Mouse (Mus musculus): ENCODE results near the gene Asb7.

Asb7 gene

DNA sequence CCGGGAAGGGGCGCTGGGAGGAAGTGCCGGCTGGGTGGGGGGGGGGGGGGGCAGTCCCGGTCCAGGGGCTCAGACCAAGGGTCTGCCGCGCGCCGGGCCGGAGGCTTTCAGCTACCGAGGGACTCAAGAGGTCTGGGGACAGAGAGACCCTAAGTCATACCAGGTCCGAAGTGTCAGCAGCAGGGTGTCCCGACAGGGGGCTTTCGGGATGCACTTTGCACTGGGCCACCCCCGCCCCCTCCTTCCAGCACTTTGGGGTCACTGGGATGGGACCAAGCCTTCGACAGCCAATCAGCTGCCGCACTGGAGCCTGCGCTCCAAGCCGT lies at the start of gene Asb7:
Gene Asb7 (minus strand): TSS at position 303 of the 326 bp plus-strand sequence.
- no peak for DNase-seq (ENCODE audit: low spot score in 2 of 2)

DNA sequence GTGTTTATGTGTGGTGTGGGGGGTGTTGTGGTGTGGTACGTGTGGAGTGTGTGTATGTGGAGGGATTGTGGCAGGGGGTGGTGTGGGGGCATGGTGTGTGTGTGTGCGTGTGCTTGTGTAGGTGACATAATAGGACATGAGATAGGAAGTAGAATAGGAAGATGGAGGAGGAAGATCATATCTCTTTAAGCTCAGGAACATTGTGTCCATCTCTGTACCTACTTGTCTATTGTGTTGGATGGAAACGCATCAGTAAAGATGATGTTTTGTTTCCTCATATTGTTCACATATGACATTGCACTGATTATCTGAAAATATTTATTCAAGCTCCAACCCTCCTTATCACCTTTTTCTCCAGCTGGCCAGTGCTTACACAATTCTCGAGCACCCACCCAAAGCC lies 48.0 kb upstream of the Asb7 start:
- no peak for DNase-seq (ENCODE audit: low spot score in 2 of 2)

DNA sequence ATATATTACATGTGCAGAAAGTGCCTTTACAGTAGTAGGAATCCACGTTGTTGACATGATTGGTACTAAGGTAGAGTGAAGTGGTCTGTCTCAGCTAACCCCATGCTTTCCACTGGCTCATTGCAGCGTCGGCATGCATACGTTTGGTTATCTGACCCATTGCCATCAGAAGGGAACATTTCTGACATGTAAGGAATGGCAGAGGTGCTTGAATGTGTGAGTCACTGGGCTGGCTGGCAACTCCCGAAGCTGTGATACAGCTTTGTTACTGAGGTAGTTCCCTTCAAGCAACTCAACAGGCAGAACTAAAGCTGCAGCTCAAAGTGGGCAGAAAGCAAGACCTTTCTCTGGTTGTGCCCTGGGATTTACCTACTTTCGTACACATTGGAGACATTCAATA lies 45.6 kb upstream of the Asb7 start:
- DNase-seq (ENCODE audit: low spot score in 2 of 2): no peak

DNA sequence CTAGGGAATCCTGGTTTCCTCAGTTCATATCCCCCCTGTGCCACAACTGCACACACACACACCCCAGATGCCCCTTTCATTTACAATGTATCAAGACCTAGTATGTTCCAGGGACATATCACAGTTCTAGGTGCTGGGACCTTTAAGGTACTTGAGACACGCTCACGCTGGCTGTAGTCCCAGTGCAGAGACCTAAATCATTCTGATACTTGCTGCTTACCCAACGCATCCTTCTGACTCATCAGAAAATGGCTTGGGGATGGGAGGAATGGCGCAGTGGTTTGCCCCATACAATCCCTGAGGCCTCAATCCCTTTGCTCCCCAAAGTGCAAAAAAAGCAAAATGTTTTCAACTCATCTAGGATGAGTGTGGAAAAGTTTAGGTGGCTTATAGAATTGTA lies 45.1 kb upstream of the Asb7 start:
- no peak for DNase-seq (ENCODE audit: low spot score in 2 of 2)

DNA sequence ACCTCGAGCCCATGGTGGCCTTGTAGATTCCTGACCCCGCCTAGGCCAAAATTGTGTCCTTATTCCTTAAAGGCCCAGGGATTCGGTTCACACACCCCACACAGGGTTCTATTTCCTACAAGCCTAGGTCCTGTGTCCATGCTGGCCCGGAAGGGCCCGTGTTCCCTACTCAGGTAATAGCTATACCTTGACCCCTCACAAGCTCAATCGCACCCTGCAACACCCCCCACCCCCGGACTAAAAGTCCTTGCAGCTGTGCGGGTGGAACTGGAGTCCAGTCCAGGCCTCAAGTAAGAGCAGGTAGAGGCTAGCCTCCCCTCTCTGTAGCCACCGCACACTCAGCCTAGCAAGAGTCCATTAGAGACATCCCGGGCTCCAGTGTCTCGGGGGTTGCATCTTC lies 44.5 kb upstream of the Asb7 start:
- no peak for DNase-seq (ENCODE audit: low spot score in 2 of 2)

DNA sequence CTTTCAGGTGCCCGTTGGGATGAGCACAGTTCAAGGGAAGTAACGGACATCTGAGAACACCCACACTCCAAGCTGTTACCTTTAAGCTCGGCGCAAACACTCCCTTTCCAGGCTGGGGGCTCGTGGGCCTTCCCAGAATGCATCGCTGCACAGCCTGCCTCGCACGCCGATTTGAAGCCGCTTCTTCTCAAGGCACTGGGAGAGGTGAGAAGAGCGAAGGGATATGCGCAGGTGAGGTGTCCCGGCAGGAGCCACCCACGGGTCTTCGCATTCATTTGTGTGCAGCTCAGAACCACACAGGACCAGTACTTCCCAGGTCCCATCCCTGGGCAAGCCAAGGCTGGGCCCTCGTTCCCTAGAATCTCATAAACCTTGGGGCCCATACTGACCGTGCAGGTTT lies 44.0 kb upstream of the Asb7 start:
- no peak for DNase-seq (ENCODE audit: low spot score in 2 of 2)

DNA sequence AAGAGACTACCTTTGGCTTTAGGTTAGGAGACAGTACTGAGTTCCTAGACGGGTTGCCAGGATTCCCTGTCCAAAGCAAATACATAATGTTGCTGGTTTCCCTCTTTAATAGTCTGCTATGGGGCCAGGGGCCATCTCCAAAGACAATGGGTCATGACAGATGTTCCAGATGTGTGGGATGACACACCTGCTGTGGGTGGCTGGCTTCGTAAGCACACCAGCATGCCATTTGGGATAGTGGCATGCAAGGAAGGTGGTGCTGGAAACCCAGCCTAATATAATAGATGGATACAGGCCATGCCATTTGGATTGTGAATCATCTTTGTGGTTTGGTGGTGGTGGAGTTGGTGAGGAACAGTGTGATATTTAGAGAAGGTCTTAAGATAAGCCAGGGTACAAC lies 39.8 kb upstream of the Asb7 start:
- no peak for DNase-seq (ENCODE audit: low spot score in 2 of 2)

DNA sequence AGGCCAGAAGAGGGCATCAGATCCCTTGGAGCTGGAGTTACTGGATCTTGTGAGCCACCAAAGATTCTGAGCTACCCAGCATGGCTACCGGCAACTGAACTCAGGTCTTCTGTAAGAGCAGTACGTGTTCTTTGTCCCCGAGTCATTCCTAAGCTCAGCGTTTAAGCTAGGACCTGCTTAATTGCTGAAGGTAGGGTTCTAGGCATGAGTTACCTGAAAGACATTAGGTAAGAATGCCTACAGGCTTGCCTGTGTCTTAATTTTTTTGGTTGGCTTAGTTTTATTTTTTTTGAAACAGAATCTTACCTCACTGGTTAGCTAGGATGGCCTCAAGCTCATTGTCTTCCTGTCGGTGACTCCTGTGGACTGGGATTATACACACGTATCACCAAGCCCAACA lies 38.7 kb upstream of the Asb7 start:
- no peak for DNase-seq (ENCODE audit: low spot score in 2 of 2)

DNA sequence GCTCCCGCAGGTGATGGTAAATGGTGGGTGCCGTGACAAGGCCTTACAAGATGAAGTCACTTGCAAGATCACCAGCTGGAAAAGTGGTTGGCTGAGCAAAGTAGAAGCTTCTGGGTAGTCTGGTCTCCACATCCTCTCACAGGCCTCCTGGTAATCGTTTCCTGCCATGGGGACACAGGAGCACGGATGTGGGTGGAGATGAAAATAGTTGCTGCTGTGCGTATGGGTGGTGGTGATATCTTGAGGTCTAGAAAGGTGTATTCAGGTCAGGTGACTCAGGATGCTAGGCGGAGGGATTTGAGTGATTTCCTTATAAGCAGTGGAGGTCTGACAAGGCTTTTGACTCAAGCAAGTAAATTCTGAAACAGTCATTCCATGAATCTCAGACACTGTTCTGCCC lies 35.6 kb upstream of the Asb7 start:
- no peak for DNase-seq (ENCODE audit: low spot score in 2 of 2)

DNA sequence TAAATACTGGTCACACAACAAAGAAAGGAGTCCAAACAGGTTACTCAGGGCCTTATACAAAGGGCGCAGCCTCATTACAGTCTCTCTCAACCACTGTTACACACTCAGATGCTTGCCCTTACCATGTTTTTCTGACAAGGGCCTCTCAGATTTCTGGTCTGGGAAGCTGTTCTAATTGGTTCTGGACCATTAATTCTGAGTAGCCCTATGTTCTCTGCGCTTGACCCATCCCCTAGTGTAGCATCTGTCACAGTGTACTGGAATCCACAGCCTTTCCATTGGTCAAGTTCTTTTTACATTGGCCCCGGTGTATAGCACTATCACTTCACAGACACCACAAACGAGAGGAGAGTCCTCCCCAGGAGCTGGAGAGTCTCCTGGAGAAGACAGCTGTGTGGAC lies 35.1 kb upstream of the Asb7 start:
- no peak for DNase-seq (ENCODE audit: low spot score in 2 of 2)

DNA sequence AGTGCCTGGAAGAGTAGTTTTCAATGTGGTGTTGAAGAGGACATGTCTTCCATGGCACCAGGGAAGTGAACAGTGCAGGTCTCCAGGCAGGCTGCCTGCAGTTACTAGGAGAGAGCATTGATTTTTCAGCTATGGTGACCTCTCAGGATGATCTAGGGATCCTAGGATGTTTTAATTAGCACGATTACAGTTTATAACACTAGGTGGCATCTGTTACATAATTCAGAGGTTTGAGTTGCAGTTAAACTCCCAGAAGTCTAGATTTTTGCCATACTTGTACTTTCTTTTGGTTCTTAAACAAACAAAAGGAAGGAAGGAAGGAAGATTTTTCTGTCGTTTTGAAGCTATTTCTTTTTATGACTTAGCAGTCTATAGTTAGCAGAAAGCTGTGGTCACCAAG lies 21.8 kb upstream of the Asb7 start:
- no peak for DNase-seq (ENCODE audit: low spot score in 2 of 2)

DNA sequence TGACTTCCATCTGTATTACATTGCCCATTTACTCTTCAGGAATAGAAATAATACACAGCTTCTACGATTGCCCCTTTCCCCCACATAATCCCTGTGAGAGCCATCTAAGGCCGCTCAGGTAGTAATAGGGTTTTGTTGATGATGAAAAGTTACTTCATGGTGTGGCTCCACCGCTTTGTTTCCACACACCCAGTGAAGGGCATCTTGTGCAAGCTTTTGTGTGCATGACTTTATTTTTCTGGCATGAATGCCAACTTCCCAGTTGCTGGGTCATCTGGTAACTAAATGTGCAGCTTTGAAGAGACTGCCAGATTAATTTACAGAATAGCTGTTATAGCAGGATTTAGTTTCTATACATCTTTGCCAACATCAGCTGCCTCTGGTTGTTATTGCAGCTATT lies 15.2 kb upstream of the Asb7 start:
- DNase-seq (ENCODE audit: low spot score in 2 of 2): no peak

DNA sequence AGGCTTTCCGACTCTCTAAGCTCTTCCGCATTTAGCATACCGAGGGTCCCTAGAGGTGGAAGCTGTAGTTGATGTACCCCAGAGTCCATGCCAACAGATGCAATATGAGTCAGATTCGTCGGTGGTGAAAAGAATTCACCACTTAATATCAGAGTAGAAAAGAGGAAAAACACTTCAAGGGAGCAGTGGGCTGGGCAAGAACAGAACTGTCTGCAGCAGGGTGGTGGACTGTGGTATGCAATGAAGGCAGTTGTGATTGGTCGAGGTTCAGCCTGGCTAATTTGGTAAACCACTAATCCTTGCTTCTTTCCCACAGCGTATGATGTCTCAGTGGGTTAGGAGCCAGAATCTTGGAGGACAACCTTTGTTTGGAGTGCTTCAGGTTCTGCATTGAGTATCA lies 13.3 kb upstream of the Asb7 start:
- DNase-seq (ENCODE audit: low spot score in 2 of 2): no peak

DNA sequence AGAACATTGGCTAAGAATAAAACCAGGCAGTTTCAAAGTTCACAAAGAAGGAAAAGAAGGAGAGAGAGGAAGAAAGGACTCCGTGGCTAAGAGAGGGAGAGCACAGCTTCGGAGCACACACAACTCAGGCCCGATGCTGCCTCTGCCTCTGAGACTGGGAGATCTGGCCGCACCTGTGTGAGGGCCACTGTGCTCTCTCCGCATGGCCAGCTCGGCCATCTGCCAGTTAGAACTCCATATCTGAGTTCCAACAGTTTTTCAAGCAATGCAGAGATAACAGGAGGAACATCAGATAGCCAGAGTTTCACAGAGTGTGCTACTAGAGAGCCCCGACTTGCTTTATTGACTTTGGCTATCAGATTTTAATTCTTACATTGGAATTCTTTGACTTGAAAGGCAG lies 5.1 kb upstream of the Asb7 start:
- DNase-seq (ENCODE audit: low spot score in 2 of 2): no peak

DNA sequence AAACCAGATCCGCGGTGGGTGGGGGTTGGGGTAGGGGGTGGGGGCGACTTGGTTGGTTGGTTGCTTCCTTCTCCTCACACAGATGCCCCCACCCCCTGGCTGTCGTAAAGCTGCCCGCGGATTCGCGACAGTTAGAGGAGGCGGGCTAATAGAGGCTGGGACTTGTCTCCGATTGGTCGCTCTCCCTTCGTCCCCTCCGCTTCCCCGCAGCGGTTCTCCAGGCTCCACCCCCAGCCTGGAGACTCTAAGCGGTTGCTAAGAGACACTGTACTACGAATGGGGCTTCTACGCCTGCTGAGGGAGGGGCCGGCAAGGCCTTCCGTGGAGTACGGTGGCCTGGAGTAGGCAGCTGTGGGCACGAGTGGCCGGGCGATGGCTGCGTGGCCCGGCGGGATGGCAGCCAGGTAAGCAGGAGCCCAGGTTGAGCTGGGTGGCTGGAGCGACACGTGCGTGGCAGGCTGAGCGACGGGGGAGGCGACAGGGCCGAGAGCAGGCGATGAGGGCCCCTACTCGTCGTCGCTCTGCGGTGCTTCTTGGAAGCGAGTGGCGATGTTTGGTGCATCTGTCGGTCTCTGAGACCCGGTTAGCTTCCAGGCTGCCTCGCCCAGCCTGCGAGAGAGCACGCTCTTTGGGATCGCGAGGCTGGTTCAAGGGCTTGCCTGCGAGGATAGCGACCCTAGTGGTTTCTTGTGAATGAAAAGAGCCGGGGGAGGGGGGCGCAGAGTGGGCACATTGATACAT lies 394 bp upstream of the Asb7 start, which contains the start of gene Lins1:
Gene Lins1 (plus strand): TSS at position 270 of the 741 bp plus-strand sequence.
- DNase-seq (ENCODE audit: low spot score in 2 of 2): peak; percentile 87 to 96

DNA sequence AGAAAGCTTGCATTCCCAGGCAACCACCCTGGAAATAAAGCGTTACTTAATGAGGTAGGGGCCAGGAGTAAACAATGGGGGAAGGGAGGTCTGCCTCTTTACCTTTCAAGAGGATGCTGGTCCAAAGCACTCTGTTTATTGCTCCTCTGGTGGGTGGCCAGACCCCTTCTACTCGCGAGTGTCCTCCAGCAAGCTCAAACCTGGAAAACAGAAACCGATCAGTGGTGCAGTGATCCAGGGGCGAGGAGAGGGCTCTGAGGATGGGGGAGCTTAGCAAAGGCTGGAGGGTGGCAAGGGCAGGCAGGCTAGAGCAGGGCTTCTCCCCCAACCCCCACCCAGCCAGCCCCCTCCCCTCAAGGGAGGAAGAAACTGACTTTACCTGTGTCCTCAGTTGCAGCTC lies 675 bp downstream of the Asb7 start:
- no peak for DNase-seq (ENCODE audit: low spot score in 2 of 2)

DNA sequence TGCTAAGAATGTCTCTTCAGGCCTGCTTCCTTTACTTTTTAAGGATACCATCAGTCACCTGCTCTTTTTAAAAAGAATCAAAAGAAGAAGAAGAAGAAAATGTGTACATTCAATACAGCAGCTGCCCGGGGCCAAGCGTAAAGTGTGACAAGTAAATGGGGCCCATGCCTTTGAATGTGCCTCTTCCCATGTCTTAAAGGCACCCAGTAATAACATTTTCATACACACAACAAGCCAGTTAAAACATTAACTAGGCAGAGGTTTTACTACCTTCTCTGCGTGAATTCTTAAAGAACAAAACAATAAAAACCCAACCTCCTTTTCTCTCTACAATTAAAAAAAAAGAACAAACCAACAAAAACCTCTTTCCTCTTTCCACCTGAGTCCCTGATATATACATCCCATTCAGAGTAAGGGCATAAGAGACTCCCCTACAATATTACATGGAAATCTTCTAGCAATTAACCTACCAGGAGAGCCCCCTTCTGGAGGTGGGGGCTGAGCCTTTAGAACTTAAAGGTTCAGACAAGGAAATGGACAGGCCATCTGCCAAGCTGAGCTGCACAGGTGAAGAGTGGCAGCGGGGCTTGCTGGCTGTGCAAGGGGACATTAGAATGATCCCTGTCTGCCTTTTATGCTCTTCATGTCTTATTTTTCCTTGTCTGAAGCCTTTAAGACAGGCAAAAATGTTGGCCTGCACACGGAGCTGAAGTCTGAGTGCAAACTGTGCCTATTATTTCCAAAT lies 7.1 kb downstream of the Asb7 start:
- no peak for DNase-seq (ENCODE audit: low spot score in 2 of 2)

DNA sequence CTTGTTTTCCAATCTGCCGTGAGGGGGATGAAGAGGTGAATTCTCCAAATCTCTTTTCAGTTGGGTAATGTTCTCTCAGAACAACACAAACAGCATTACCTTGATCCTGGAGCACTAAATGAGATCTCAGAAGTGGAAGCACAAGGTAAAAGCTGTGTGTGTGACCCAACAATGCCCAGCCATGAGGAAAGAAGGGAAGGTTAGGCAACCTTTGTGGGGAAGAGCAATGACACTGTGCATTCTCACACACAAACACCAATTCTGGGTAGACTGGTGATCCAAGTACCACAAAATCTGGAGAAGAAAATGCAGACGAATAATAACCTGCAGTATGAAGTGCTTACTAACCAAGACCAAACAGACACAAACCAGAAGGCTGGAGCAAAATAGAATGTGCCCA lies 13.6 kb downstream of the Asb7 start:
- no peak for DNase-seq (ENCODE audit: low spot score in 2 of 2)

DNA sequence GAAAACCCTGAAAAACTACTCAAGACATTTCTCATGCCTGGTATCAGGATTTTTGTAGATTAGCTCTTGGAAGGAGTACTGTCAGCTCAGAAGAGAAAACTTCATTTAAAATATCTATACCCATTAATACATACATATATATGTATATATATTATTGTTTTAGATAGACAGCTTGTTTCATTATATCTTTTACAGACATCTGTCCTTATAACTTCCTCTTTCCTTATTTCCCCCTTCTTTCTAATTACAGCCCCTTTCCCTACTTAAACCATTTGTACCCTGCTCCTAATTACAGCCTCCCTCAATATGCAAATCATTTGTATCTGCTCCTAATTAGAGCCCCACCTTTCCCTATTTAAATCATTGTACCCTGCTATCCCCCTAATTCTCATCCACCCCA lies 22.3 kb downstream of the Asb7 start:
- DNase-seq (ENCODE audit: low spot score in 2 of 2): no peak

DNA sequence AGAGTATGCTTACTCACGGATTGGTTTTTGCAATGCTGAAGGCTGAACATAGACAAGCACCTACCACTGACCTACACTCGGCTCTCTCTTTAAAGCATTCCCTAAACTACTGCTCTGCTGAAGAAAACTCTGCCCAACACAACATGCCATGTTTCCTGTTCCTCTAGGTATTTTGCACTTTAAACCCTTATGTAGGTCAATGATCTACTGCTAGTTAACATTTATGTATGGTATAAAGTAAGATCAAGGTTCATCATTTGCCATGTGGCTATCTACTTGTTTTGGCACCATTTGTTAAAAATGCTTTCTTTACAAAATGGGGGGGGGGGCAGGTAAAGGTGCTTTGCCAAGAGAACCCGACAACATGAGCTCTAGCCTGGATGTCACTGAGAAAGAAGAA lies 25.8 kb downstream of the Asb7 start:
- DNase-seq (ENCODE audit: low spot score in 2 of 2): no peak

DNA sequence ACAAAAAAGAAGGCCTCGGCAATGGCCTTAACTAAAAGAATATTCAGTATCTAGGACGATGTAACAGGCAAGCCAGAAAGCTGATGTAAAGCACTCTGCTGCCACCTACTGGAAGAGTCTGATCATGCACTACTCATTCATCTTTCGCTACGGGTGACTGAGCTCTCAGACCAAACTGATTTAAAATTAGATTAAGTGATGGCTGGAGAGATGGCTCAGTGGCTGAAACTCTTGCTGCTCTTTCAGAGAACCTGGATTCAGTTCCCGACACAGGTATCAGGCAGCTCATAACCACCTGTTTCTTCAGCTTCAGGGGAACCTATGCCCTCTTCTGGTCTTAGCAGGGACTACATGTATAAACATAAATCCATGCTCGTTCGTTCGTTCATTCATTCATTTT lies 27.8 kb downstream of the Asb7 start:
- peak; percentile 55 to 78 for DNase-seq (ENCODE audit: low spot score in 2 of 2)

DNA sequence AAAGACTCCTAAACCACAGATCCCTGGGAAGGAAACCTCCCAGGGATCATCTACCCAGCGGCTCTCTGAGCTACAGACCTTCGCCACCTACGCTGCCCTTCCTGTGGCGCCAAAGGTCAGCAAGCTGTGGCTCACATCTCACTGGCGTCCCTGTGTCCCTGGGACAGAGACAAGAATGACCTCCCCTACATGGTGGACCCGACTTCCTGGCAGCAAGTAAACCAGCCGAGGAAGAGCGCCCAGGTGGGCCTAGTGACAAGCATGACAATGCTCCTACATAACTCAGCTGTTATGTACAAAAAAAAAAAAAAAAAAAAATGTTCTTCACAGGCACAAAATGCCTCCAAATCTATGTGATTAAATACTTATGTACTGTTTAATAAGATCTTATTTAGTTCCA lies 28.4 kb downstream of the Asb7 start:
- no peak for DNase-seq (ENCODE audit: low spot score in 2 of 2)

DNA sequence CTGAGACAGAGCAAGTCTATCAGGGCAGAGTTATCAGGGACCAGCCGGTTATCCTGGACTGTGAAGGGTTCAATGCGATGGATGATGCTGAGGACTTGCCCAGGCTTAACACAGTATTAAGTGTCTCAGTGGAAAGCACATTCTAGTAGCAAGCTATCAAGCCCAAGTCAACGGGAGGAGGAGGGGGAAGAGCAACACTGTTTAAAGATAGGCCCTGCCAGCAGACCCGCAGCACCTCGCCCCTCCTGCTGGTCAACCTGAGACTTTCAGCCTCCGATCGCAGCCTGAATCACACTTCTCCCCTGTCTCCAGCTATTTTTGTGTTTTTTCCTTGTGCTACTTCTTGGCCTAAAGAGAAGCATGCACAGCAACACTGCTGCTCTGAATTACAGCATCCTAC lies 29.1 kb downstream of the Asb7 start:
- no peak for DNase-seq (ENCODE audit: low spot score in 2 of 2)

DNA sequence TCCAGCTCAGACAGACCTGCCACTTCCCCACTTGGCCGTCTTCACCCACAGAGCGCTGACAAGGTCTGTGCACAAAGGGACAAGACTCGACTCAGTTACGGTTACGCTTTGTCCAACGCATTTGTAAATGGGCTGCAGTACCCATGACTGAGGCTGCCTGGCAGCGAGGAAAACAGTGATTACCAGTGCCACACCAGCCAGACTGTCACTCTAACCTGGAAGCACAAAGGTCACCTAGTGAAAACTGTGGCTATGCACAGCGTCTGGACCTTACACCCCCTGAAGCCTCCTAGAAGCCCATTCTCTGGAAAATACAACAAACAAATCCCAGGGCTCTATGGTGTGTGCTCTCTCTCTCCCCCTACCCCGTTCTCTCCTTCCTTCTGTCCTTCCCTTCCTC lies 33.9 kb downstream of the Asb7 start:
- DNase-seq (ENCODE audit: low spot score in 2 of 2): no peak
